Mouse (Mus musculus) CH12.LX (cell line): ENCODE results near the gene Smad6. TPM values are rescaled to one million over a fixed set of nuclear protein-coding genes. Genes with fewer than 3 reads are reported as not detected.

Experiments used
- DNase-seq: peaks from one replicate; pipeline ENCODE4 v3.0.0-alpha.2; 2013; ENCODE audit errors: extremely low read depth
- H3K27ac ChIP-seq: 2 replicates; pipeline ENCODE4 v1.5.1; 2012; ENCODE audit warnings: low read depth, mild to moderate bottlenecking, control low read depth, moderate library complexity; ENCODE audit not compliant: insufficient read depth
- H3K27me3 ChIP-seq: replicated peaks from 2 replicates; pipeline ENCODE3; 2012; ENCODE audit warnings: inconsistent platforms
- H3K36me3 ChIP-seq, 2 experiments: replicated peaks in 1 of 2; 2 replicates each; pipeline versions ENCODE3 to v1.6.1; 2012; ENCODE audit warnings: inconsistent platforms in 1 of 2, low read length in 1 of 2, mild to moderate bottlenecking in 1 of 2, mixed read lengths in 1 of 2, moderate library complexity in 1 of 2; ENCODE audit not compliant: control insufficient read depth in 1 of 2, insufficient read depth in 1 of 2
- H3K4me1 ChIP-seq, 2 experiments: 2 replicates each; pipeline ENCODE4 v1.6.1; 2012; ENCODE audit warnings: inconsistent platforms in 1 of 2, moderate library complexity in 1 of 2; ENCODE audit not compliant: insufficient read depth in 2 of 2, control insufficient read depth in 1 of 2
- H3K4me2 ChIP-seq: 2 replicates; pipeline ENCODE4 v1.6.1; 2012; ENCODE audit warnings: low read depth, mild to moderate bottlenecking, control low read depth; ENCODE audit not compliant: poor library complexity, insufficient read depth, severe bottlenecking
- H3K4me3 ChIP-seq, 3 experiments: fragments of 150-350 bp in 1 of 3; sonication (generic) in 1 of 3; replicated peaks in 1 of 3; 2 replicates each; pipeline versions ENCODE3 to v1.5.1; 2011 to 2012; ENCODE audit warnings: low read depth in 2 of 3, low read length in 2 of 3, mild to moderate bottlenecking in 2 of 3, moderate library complexity in 2 of 3, control low read depth in 1 of 3, improper control_type of control experiment in 1 of 3, inconsistent platforms in 1 of 3, mixed read lengths in 1 of 3; ENCODE audit not compliant: poor library complexity in 1 of 3
- H3K79me2 ChIP-seq: replicated peaks from 2 replicates; pipeline ENCODE4 v1.6.1; 2012; ENCODE audit warnings: mild to moderate bottlenecking, moderate library complexity; ENCODE audit not compliant: control insufficient read depth, poor library complexity, insufficient read depth, severe bottlenecking; ENCODE audit errors: extremely low read depth
- H3K9ac ChIP-seq: 2 replicates; pipeline ENCODE4 v1.6.1; 2012; ENCODE audit warnings: low read depth, mild to moderate bottlenecking, control low read depth, moderate library complexity; ENCODE audit not compliant: insufficient read depth
- H3K9me3 ChIP-seq: replicated peaks from 2 replicates; pipeline ENCODE3; 2012; ENCODE audit warnings: low read length, inconsistent platforms, mixed read lengths
- BHLHE40 ChIP-seq: IDR thresholded peaks from 2 replicates; pipeline ENCODE4 v1.6.1; 2011; ENCODE audit warnings: mild to moderate bottlenecking, low read depth, low read length, improper control_type of control experiment
- CHD2 ChIP-seq: IDR thresholded peaks from 2 replicates; pipeline ENCODE4 v1.6.1; 2011; ENCODE audit warnings: low read length, improper control_type of control experiment
- CTCF ChIP-seq, 2 experiments: IDR thresholded peaks in 1 of 2; conservative IDR thresholded peaks in 1 of 2; 2 replicates each; pipeline ENCODE4 v1.5.1; 2011 to 2012; ENCODE audit warnings: low read depth in 2 of 2, low read length in 2 of 2, improper control_type of control experiment in 1 of 2, inconsistent platforms in 1 of 2, mild to moderate bottlenecking in 1 of 2, moderate library complexity in 1 of 2
- EP300 ChIP-seq: IDR thresholded peaks from 2 replicates; pipeline ENCODE4 v1.6.1; 2011; ENCODE audit warnings: low read length, improper control_type of control experiment
- JUN ChIP-seq: IDR thresholded peaks from 2 replicates; pipeline ENCODE4 v1.6.1; 2011; ENCODE audit warnings: low read depth, mild to moderate bottlenecking, low read length, improper control_type of control experiment, moderate library complexity; ENCODE audit not compliant: insufficient read depth
- JUND ChIP-seq: conservative IDR thresholded peaks from 2 replicates; pipeline ENCODE4 v1.6.1; 2011; ENCODE audit warnings: low read depth, low read length, improper control_type of control experiment
- KAT2A ChIP-seq: IDR thresholded peaks from 2 replicates; pipeline ENCODE4 v1.6.1; 2012; ENCODE audit warnings: low read length, improper control_type of control experiment, inconsistent platforms; ENCODE audit not compliant: insufficient replicate concordance
- MAZ ChIP-seq: IDR thresholded peaks from 2 replicates; pipeline ENCODE4 v1.6.1; 2012; ENCODE audit warnings: low read depth, mild to moderate bottlenecking, inconsistent platforms, low read length, improper control_type of control experiment, moderate library complexity
- MEF2A ChIP-seq: IDR thresholded peaks from 2 replicates; pipeline ENCODE4 v1.6.1; 2014; ENCODE audit warnings: low read depth, mild to moderate bottlenecking, inconsistent platforms, low read length, improper control_type of control experiment, borderline replicate concordance
- MXI1 ChIP-seq: IDR thresholded peaks from 2 replicates; pipeline ENCODE4 v1.6.1; 2011; ENCODE audit warnings: mild to moderate bottlenecking, low read depth, low read length, improper control_type of control experiment
- RAD21 ChIP-seq: IDR thresholded peaks from 2 replicates; pipeline ENCODE4 v1.6.1; 2011; ENCODE audit warnings: low read depth, mild to moderate bottlenecking, low read length, improper control_type of control experiment, moderate library complexity
- RCOR1 ChIP-seq: conservative IDR thresholded peaks from 2 replicates; pipeline ENCODE4 v1.6.1; 2012; ENCODE audit warnings: low read depth, mild to moderate bottlenecking, inconsistent platforms, low read length, improper control_type of control experiment
- SIN3A ChIP-seq: IDR thresholded peaks from 2 replicates; pipeline ENCODE4 v1.6.1; 2012; ENCODE audit warnings: low read length, improper control_type of control experiment, inconsistent platforms
- TCF12 ChIP-seq: IDR thresholded peaks from 2 replicates; pipeline ENCODE4 v1.6.1; 2014; ENCODE audit warnings: low read depth, mild to moderate bottlenecking, inconsistent platforms, low read length, improper control_type of control experiment
- USF1 ChIP-seq: IDR thresholded peaks from 2 replicates; pipeline ENCODE4 v1.6.1; 2014; ENCODE audit warnings: low read depth, mild to moderate bottlenecking, inconsistent platforms, low read length, improper control_type of control experiment
- USF2 ChIP-seq: conservative IDR thresholded peaks from 2 replicates; pipeline ENCODE4 v1.6.1; 2011; ENCODE audit warnings: low read depth, low read length, improper control_type of control experiment
- ZC3H11A ChIP-seq: IDR thresholded peaks from 2 replicates; pipeline ENCODE4 v1.6.1; 2012; ENCODE audit warnings: low read depth, mild to moderate bottlenecking, inconsistent platforms, low read length, improper control_type of control experiment
- ZMIZ1 ChIP-seq: IDR thresholded peaks from 2 replicates; pipeline ENCODE4 v1.6.1; 2012; ENCODE audit warnings: low read depth, mild to moderate bottlenecking, inconsistent platforms, low read length, improper control_type of control experiment
- ZNF384 ChIP-seq: IDR thresholded peaks from 2 replicates; pipeline ENCODE4 v1.6.1; 2012; ENCODE audit warnings: low read depth, low read length, improper control_type of control experiment, inconsistent platforms
- dilution Hi-C: fragments of 300-500 bp; cut with MboI; formaldehyde crosslinking; loops from 2 replicates; pipeline ENCODE4 v1.14.3; 2020; ENCODE audit warnings: low sequenced_read_pairs; ENCODE audit not compliant: extremely low pct_unique_long_range_greater_than_20kb, extremely low pct_ligation_motif_present
- in situ Hi-C: fragments of 300-500 bp; cut with MboI; formaldehyde crosslinking; loops from 3 replicates; pipeline ENCODE4 v1.14.3; 2019; ENCODE audit warnings: low sequenced_read_pairs, low pct_ligation_motif_present, low pct_unique_long_range_greater_than_20kb, mixed read lengths
- polyA plus RNA-seq: library from polyadenylated mRNA; unstranded; fragments of >175 nt; gene quantifications from 2 replicates; pipeline ENCODE4 v1.2.1, GENCODE M21; 2012; ENCODE audit warnings: low read depth; ENCODE audit not compliant: insufficient read length
- total RNA-seq, 2 experiments: library from RNA; depleted of rRNA; stranded (reverse); fragments of 300-350 nt in 1 of 2; fragments of >200 nt in 1 of 2; gene quantifications; 2 replicates each; pipeline ENCODE4 v1.2.3; 2012 to 2014

The Smad6 gene
- total and polyA plus RNA-seq, 3 experiments, result not detected

- no peak overlapping the region for H3K4me3 ChIP-seq
- TF ChIP-seq MAZ (no peak), ZMIZ1 (no peak), MXI1 (no peak), USF2 (no peak), JUND (no peak), ZC3H11A (no peak), EP300 (no peak), RAD21 (no peak), ZNF384 (no peak), USF1 (no peak), MEF2A (no peak)
- TF ChIP-seq, all 38 proteins: peak for 0
Observed at GRCm38 (mm10) chr9:63970388-63970787, 51.5 kb downstream of the Smad6 start.

GRCm38 (mm10) chr9:63969467-63969866 lies 52.4 kb downstream of the Smad6 start:
- Histone ChIP-seq H3K4me1 (0 out of 4 replicates have a peak, but pooled peaks cover 0 to 3% of the 10 kb centered on the region in 2 experiments), H3K27me3 (no peaks in the 10 kb centered on the region), H3K4me3 (no peak overlapping the region), H3K79me2 (no peaks in the 10 kb centered on the region), H3K36me3 (no peaks in the 10 kb centered on the region), H3K4me2 (no peak overlapping the region), H3K9me3 (no peaks in the 10 kb centered on the region), H3K27ac (no peak overlapping the region), H3K9ac (no peak overlapping the region)
- dilution Hi-C loops (no loop called here), in situ Hi-C loops (no loop called here)
- DNase-seq, result no peak
- TF ChIP-seq BHLHE40 (no peak), SIN3A (no peak), JUND (no peak), EP300 (no peak), CTCF (conservative IDR thresholded peaks at IDR 0.05 in 1 of 2, IDR thresholded peaks at IDR 0.05 in 1 of 2; ENCODE audit: low read depth in 2 of 2, low read length in 2 of 2) (no peak), USF2 (no peak), RCOR1 (no peak), ZC3H11A (no peak), MAZ (no peak), MEF2A (no peak), USF1 (no peak), ZMIZ1 (no peak), JUN (no peak), KAT2A (no peak), TCF12 (no peak), CHD2 (no peak)

More at GRCm38 (mm10) chr9:63970388-63970787, 51.5 kb downstream of the Smad6 start:
- H3K27ac ChIP-seq, result no peak overlapping the region
- no peaks in the 10 kb centered on the region for H3K27me3 ChIP-seq
- no peaks in the 10 kb centered on the region for H3K79me2 ChIP-seq
- 0 out of 4 replicates have a peak, but pooled peaks cover 0 to 3% of the 10 kb centered on the region in 2 experiments for H3K4me1 ChIP-seq
- no peak overlapping the region for H3K9ac ChIP-seq
- no peak for DNase-seq
- no peaks in the 10 kb centered on the region for H3K9me3 ChIP-seq
- dilution Hi-C loops, result no loop called here
- H3K36me3 ChIP-seq, result no peaks in the 10 kb centered on the region
- in situ Hi-C loops, result no loop called here
- H3K4me2 ChIP-seq, result no peak overlapping the region
